Mouse (Mus musculus): ENCODE measurements around the gene 4921524J17Rik.
A peak's percentile ranks its signal among the peaks of the same experiment; 100 is the strongest.

Gene 4921524J17Rik

DNA sequence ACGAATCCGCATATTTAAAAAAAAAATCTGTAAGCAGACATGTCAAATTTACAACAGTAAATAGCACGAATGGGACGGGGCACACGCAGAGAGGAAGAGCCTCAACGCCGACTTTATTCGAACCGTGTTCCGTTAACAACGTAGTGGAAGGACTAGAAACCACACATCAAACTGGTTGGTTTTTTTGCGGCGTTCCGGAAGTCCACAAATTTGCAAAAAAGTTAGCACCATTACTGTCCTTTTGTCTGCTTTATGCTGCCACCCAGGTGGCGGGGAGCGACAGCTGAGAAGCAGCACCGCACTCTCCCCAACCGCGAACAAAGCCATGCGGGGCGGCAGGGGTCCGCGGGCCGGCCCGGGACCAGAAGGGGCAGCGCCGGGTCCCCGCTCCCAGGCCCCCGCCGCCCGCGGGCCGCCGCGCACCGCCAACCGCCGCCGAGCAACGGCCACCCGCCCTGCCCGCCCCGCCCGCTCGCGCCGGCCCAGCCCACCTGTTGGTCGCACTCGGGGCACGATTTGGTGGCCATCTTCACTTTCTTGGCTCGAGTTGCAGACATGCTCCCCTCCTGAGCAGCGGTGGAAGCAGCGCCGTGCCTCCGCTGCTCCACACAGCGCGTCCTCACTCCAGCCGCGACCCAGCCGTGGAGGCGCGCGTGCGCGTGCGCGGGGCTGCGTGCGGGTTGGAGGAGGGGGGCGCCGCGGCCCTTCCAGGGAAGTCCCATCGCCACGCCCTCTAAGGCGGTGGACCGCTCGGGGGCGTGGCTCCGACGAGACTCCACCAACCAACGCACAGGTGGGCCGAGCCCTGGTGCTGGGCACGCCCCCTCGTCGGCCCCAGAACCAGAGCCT lies at the start of gene 4921524J17Rik:
Gene 4921524J17Rik, minus strand, starts transcription at position 666 of the 849 bp plus-strand sequence.
- peak; percentile 96 to 98 for DNase-seq (ENCODE audit: low spot score in 2 of 2)

DNA sequence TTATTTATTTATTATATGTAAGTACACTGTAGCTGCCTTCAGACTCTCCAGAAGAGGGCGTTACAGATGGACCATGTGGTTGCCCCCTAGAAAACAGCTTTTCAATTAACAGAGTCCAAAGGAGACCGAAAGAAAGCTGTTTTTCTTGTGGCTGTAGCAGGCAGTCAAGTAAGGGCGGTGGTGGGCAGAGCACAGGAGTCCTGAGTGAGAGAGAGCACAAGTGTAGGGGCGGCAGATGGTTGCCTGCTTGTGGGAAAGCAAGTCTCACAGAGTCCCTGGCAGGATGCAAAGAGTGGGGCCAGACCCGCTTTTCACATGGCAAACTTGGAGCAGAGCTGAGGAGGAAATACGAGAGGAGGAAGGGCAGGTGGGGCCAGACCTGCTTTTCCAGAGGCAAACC lies 49.8 kb upstream of the 4921524J17Rik start:
- no peak for DNase-seq (ENCODE audit: low spot score in 2 of 2)

DNA sequence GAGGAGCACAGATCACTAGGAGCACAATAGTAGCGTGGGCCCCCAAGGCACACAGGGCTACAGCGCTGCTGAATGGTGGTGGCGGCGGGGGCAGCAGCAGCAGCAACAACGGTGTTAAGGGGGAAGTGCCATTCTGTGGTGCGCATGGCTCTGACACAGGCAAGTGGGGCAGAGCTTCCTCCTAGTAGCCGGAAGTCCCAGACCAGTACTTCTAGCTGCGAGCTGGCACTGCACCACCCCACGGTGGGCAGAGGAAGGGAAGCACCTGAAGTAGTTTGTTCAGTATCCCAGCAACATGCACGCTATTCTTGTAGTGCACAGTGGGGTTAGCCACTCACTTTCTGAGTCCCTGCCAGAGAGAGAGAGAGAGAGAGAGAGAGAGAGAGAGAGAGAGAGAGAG lies 49.3 kb upstream of the 4921524J17Rik start:
- DNase-seq (ENCODE audit: low spot score in 2 of 2): peak; percentile 5 to 35

DNA sequence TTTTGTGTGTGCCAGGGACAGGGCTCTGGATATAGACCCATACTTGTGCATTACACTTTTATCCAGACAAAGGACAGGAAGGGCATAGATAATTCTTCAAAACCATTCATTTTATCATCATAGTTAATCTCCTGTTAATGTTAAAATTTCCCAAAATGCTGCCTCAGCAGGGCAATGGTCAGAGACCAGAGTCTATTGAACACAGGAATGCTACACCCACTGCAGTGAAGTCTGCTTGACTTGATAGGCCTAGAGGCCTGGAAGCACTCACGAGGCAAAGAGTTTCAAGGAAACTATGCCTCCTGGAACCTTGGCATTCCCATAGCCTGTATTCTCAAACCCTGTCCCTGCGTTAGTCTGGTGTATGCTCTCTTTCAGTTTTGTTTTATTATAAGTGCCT lies 47.1 kb upstream of the 4921524J17Rik start:
- no peak for DNase-seq (ENCODE audit: low spot score in 2 of 2)

DNA sequence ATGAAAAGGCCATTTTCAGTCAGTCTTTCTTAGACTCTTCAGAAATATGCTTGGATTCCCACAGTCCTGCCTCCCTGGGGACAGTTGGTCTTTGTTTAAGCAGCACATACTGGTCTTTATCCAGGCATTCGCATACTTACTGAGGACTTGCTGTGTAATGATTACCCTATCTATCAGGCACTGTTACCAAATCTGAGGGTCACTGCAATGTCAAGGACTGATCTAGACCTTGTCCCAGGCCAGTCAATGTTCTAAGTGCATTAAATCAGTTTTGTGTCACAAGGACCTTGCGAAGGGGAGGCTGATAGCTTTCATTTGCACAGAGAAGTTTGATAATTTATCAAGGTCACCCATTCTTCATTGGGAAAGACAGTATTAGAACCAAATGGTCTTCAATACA lies 45.8 kb upstream of the 4921524J17Rik start:
- DNase-seq (ENCODE audit: low spot score in 2 of 2): no peak

- DNase-seq (ENCODE audit: low spot score in 2 of 2): no peak
Observed at GRCm38 (mm10) chr8:85476970-85477545, 44.4 kb upstream of the 4921524J17Rik start.

DNA sequence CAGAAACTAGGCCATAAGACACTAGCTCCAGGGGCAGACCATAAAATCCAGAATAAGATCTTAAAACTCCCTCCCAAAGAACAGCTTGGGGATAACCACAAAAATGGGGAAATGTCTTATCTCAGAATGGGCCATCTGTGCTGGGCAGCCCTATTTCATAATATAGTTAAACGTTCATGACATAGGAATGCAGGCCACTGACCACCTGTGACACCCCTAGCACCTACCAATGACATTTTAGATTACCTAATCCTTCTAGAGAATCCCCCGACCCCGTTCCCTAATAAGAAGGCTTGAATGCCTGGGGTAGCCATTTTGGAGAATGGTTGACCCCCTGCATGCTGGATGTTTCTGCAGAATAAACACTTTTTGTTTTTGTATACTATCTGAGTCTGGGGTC lies 42.3 kb upstream of the 4921524J17Rik start:
- no peak for DNase-seq (ENCODE audit: low spot score in 2 of 2)

- no peak for DNase-seq (ENCODE audit: low spot score in 2 of 2)
Observed at GRCm38 (mm10) chr8:85473246-85473645, 40.6 kb upstream of the 4921524J17Rik start.

GRCm38 (mm10) chr8:85472800-85473199 lies 40.2 kb upstream of the 4921524J17Rik start:
- DNase-seq (ENCODE audit: low spot score in 2 of 2): no peak

- DNase-seq (ENCODE audit: low spot score in 2 of 2): no peak
Observed at GRCm38 (mm10) chr8:85470753-85471152, 38.1 kb upstream of the 4921524J17Rik start.

- no peak for DNase-seq (ENCODE audit: low spot score in 2 of 2)
Observed at GRCm38 (mm10) chr8:85466056-85466455, 33.4 kb upstream of the 4921524J17Rik start.

- DNase-seq (ENCODE audit: low spot score in 2 of 2): no peak
Observed at GRCm38 (mm10) chr8:85464316-85464715, 31.7 kb upstream of the 4921524J17Rik start.

DNA sequence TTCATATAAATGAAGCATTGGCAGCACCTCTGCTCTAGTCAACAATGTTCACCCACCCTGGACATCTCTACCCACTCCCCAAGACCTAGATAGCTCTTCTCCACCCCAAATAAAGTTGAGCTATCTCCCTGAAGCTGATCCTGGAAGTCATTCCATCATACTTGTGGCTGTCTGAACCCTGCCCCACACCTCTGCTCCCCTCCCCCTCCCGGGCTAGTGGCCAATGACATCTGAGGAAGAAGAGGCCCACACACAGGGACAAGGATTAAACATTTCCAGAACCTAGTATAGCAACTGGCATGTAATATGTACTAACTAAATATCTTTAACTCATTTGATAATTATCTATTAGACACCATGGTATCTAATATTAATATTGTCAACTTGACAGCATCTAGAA lies 29.8 kb upstream of the 4921524J17Rik start:
- DNase-seq (ENCODE audit: low spot score in 2 of 2): no peak

DNA sequence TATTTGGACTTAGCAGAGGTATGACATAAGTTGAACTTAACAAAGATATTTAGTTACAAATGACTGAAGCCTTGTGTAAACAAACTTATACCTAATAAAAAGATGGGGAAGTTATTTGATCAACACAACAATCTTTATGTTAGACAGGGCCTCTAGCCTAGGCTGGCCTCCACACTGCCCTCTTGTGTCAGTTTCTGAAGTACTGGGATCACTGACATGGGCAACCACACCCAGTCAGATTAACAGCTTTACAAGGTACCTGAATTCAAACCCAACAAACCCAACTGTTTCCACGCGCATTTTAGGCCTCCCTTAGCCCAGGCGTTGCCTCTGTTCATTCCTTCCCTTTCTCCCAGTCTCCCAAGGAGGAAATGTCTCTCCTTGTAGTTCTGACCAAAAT lies 28.7 kb upstream of the 4921524J17Rik start:
- peak in 1 of 2 experiments; percentile 23 for DNase-seq (ENCODE audit: low spot score in 2 of 2)

- DNase-seq (ENCODE audit: low spot score in 2 of 2): no peak
Observed at GRCm38 (mm10) chr8:85460804-85461203, 28.2 kb upstream of the 4921524J17Rik start.

- DNase-seq (ENCODE audit: low spot score in 2 of 2): no peak
Observed at GRCm38 (mm10) chr8:85459582-85459981, 26.9 kb upstream of the 4921524J17Rik start.

DNA sequence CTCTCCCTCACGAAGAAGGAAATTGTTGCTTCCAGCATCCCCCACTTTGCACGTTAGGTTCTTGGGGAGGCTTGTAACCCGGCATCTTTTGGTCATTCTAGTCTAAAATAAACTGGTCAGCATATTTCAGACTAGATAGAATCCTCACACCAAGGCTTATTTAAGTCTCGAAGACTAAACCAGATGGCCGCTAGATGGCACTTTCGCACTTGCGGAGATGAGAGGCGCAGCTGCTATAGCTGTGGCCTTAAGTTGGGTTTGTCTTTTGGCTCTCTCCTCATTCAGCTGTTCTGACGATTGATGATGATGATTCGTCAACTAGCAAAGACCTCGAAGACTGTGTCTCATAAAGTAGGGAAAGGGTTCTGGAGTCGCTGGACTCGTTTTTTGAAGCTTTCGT lies 23.9 kb upstream of the 4921524J17Rik start:
- DNase-seq (ENCODE audit: low spot score in 2 of 2): peak; percentile 22 to 58

- no peak for DNase-seq (ENCODE audit: low spot score in 2 of 2)
Observed at GRCm38 (mm10) chr8:85454750-85455149, 22.1 kb upstream of the 4921524J17Rik start.

GRCm38 (mm10) chr8:85453256-85453655 lies 20.6 kb upstream of the 4921524J17Rik start:
- no peak for DNase-seq (ENCODE audit: low spot score in 2 of 2)

DNA sequence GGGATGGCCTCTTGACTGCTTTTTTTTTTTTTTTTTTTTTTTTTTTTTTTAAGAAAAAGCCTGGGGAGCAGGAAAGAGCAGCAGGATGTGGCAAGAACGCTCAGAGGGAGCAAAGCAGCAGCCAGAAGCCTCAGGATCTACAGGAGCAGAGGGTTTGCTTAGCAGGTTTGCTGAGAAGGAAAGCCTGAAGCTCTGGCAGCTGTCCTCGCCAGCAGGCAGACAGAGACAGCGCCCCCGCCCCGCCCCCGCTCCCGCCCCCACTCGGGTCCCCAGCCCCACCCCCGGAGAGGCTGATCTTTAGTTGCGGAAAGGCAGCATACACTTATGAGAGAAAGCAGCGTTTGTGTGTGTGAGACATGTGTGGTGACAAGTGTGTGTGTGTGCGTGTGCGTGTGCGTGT lies 19.7 kb upstream of the 4921524J17Rik start:
- DNase-seq (ENCODE audit: low spot score in 2 of 2): peak; percentile 16 to 55

GRCm38 (mm10) chr8:85450335-85450734 lies 17.7 kb upstream of the 4921524J17Rik start:
- no peak for DNase-seq (ENCODE audit: low spot score in 2 of 2)

- no peak for DNase-seq (ENCODE audit: low spot score in 2 of 2)
Observed at GRCm38 (mm10) chr8:85445936-85446685, 13.5 kb upstream of the 4921524J17Rik start.

Measured in thymus, postnatal 10 days (tissue).